Mouse (Mus musculus) testis, adult 2 months (tissue): ENCODE data around the gene Il18rap.

ENCODE experiments used
- CTCF ChIP-seq: fragments of 200-500 bp; IDR thresholded peaks from 2 replicates; pipeline ENCODE4 v1.5.1; 2012; ENCODE audit warnings: low read depth, mild to moderate bottlenecking, inconsistent platforms, low read length, moderate library complexity; ENCODE audit not compliant: control insufficient read depth, insufficient read depth, insufficient replicate concordance
- POLR2A ChIP-seq: fragments of 200-500 bp; IDR thresholded peaks from 2 replicates; pipeline ENCODE4 v1.6.1; 2012; ENCODE audit warnings: low read depth, mild to moderate bottlenecking, inconsistent platforms, low read length, moderate library complexity; ENCODE audit not compliant: control insufficient read depth

- no peak for TF ChIP-seq POLR2A
- TF ChIP-seq CTCF = no peak
Observed at GRCm38 (mm10) chr1:40586776-40587175, 71.6 kb downstream of the Il18rap start.
